Mouse (Mus musculus): ENCODE results near the gene 1700001O22Rik.

1700001O22Rik gene

GRCm38 (mm10) chr2:30777266-30777665 lies 26.2 kb downstream of the 1700001O22Rik start:
- no peak for DNase-seq

GRCm38 (mm10) chr2:30775955-30776354 lies 27.5 kb downstream of the 1700001O22Rik start:
- no peak for DNase-seq

GRCm38 (mm10) chr2:30773313-30774005 lies 30.0 kb downstream of the 1700001O22Rik start:
- no peak for DNase-seq

GRCm38 (mm10) chr2:30772581-30773312 lies 30.7 kb downstream of the 1700001O22Rik start:
- DNase-seq = no peak

- DNase-seq = no peak
Observed at GRCm38 (mm10) chr2:30771806-30772460, 31.5 kb downstream of the 1700001O22Rik start.

GRCm38 (mm10) chr2:30771368-30771805 lies 32.1 kb downstream of the 1700001O22Rik start:
- DNase-seq = no peak

- DNase-seq = no peak
Observed at GRCm38 (mm10) chr2:30769187-30769586, 34.3 kb downstream of the 1700001O22Rik start.

- DNase-seq = no peak
Observed at GRCm38 (mm10) chr2:30768529-30768928, 34.9 kb downstream of the 1700001O22Rik start.

- no peak for DNase-seq
Observed at GRCm38 (mm10) chr2:30767626-30768240, 35.7 kb downstream of the 1700001O22Rik start.

- DNase-seq = no peak
Observed at GRCm38 (mm10) chr2:30766446-30766845, 37.0 kb downstream of the 1700001O22Rik start.

- no peak for DNase-seq
Observed at GRCm38 (mm10) chr2:30760706-30761105, 42.8 kb downstream of the 1700001O22Rik start.

- DNase-seq = no peak
Observed at GRCm38 (mm10) chr2:30759858-30760547, 43.5 kb downstream of the 1700001O22Rik start.

GRCm38 (mm10) chr2:30759442-30759841 lies 44.0 kb downstream of the 1700001O22Rik start:
- DNase-seq = no peak

- DNase-seq = no peak
Observed at GRCm38 (mm10) chr2:30759088-30759374, 44.4 kb downstream of the 1700001O22Rik start.

- peak in 1 of 2 experiments; percentile 17 for DNase-seq
Observed at GRCm38 (mm10) chr2:30758341-30759087, 44.9 kb downstream of the 1700001O22Rik start.

GRCm38 (mm10) chr2:30756962-30757715 lies 46.3 kb downstream of the 1700001O22Rik start:
- DNase-seq = no peak

GRCm38 (mm10) chr2:30755985-30756765 lies 47.3 kb downstream of the 1700001O22Rik start:
- DNase-seq = no peak

- no peak for DNase-seq
Observed at GRCm38 (mm10) chr2:30754831-30755230, 48.6 kb downstream of the 1700001O22Rik start.

GRCm38 (mm10) chr2:30753219-30753618 lies 50.2 kb downstream of the 1700001O22Rik start:
- no peak for DNase-seq

- no peak for DNase-seq
Observed at GRCm38 (mm10) chr2:30752471-30752870, 51.0 kb downstream of the 1700001O22Rik start.
